Mouse (Mus musculus) bone marrow, adult 2 months (tissue): Measurements from ENCODE around the gene Tmem94.

ENCODE experiments used
- CTCF ChIP-seq: fragments of 200-500 bp; IDR thresholded peaks from 2 replicates; pipeline ENCODE4 v1.5.1; 2011; ENCODE audit warnings: low read length, control low read depth; ENCODE audit not compliant: control insufficient read depth, insufficient read depth
- POLR2A ChIP-seq: fragments of 200-500 bp; IDR thresholded peaks from 2 replicates; pipeline ENCODE4 v1.6.1; 2011; ENCODE audit warnings: low read depth, mild to moderate bottlenecking, control low read depth, low read length, borderline replicate concordance; ENCODE audit not compliant: control insufficient read depth

DNA sequence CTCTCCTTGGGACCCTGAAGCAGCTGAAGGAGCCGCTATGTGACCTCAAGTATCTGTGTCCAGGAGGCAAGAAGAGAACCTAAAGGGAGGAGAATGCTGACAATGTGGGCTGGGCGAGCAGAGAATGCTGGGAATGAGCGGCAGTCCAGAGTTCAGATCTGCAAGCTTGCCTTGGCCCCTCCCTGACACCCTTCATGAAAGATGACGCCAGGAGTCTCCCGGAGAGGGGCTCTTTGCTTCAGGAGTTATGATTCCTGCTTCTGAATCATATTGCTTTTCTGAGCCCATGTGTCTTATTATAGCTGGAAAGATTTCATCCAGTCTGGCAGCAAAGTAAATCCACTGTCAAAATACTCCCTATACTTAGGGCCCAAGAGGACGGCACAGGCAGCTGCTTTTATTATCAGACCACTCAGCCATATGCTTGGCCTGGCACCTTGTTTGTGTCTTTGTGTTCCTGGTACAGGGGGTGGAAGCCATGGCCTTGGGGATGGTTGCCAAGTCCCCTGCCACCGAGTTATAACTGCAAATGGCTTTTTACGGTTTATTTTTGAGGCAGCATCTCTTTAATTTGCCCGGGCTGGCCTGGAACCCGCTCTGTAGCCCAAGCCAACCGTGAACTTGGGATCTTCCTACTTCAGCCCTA is 31.1 kb upstream of the Tmem94 start:
- TF ChIP-seq CTCF (no peak), POLR2A (no peak)
